Mouse (Mus musculus) hindbrain, embryonic 14.5 days (tissue): ENCODE data around the gene Matn3. TPM values are rescaled to one million over a fixed set of nuclear protein-coding genes. Genes with fewer than 3 reads are reported as not detected.
"Not testable (repeated sequence)": the region's sequence is repeated elsewhere in the genome, so short reads cannot be mapped to it uniquely, and the experiment has no call there.

ENCODE experiments used
- ATAC-seq: fragments of 200-750 bp; cut with Nextera tagmentation; 2 replicates; pipeline ENCODE4 v1.8.0; 2017; ENCODE audit warnings: moderate number of reproducible peaks, mild to moderate bottlenecking, moderate TSS enrichment, moderate library complexity; ENCODE audit not compliant: low FRiP score
- DNase-seq: peaks from one replicate; pipeline ENCODE4 v3.0.0-alpha.2; 2015; ENCODE audit warnings: low spot score
- H3K27ac ChIP-seq: fragments of 300-500 bp; sonication (generic); 2 replicates; pipeline ENCODE4 v1.5.1; 2014; ENCODE audit warnings: mild to moderate bottlenecking, moderate library complexity
- H3K27me3 ChIP-seq: fragments of 300-500 bp; sonication (generic); 2 replicates; pipeline ENCODE4 v1.6.1; 2014; ENCODE audit warnings: mild to moderate bottlenecking, low read length, mixed read lengths; ENCODE audit not compliant: control insufficient read depth, insufficient read depth
- H3K36me3 ChIP-seq: fragments of 300-500 bp; sonication (generic); replicated peaks from 2 replicates; pipeline ENCODE4 v1.6.1; 2014; ENCODE audit not compliant: control insufficient read depth, insufficient read depth
- H3K4me1 ChIP-seq: fragments of 300-500 bp; sonication (generic); replicated peaks from 2 replicates; pipeline ENCODE4 v1.6.1; 2014; ENCODE audit warnings: antibody characterized with exemption, low read length, mixed read lengths; ENCODE audit not compliant: control insufficient read depth, insufficient read depth
- H3K4me2 ChIP-seq: fragments of 300-500 bp; sonication (generic); replicated peaks from 2 replicates; pipeline ENCODE4 v1.6.1; 2014; ENCODE audit warnings: mild to moderate bottlenecking, moderate library complexity
- H3K4me3 ChIP-seq: fragments of 300-500 bp; sonication (generic); replicated peaks from 2 replicates; pipeline ENCODE4 v1.5.1; 2014; ENCODE audit warnings: mild to moderate bottlenecking, low read length
- H3K9ac ChIP-seq: fragments of 300-500 bp; sonication (generic); 2 replicates; pipeline ENCODE4 v1.6.1; 2014
- H3K9me3 ChIP-seq: fragments of 300-500 bp; sonication (generic); 2 replicates; pipeline ENCODE4 v1.6.1; 2016; ENCODE audit warnings: low read length; ENCODE audit not compliant: control insufficient read depth
- WGBS: fragments of 180-500 bp; shearing (Covaris S2); extraction: QIAGEN DNeasy Blood & Tissue Kit; methylation state at CpG from one replicate; pipeline ENCODE4 v1.1.7; 2014; 5-methylcytosine and 5-hydroxymethylcytosine counted together
- polyA plus RNA-seq: library from polyadenylated mRNA; unstranded; fragments of >200 nt; fragmentation: Nextera tagmentation; extraction: Ambion mirVana; gene quantifications from 2 replicates; pipeline ENCODE4 v1.2.1, GENCODE M21; 2014

The Matn3 gene
- polyA plus RNA-seq, 1 experiment from 2014 or later: 0.15 TPM

DNA sequence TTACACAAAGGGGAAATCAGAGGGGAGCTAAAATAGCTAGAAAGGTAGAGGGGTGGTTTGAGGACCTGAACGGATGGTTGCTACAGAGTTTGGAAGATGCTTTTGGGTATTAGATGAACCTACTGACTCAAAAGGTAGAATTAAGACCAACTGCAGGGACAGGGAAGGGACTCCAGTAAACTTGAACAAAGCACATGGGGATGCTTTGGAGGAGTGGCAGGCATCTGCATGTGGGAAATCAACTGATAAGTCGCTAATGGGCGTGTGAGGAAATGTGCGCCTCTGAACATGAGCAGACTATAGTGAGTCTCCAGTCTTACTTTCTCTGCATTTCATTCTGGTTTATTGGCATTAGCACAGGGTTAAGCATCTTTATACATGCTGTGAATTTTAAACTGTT is 16.6 kb upstream of the Matn3 start:
- Histone ChIP-seq H3K4me1 (0 out of 2 replicates have a peak, but pooled peaks cover 4% of the 10 kb centered on the region), H3K27ac (no peak overlapping the region), H3K4me2 (no peak overlapping the region), H3K27me3 (no peaks in the 10 kb centered on the region), H3K4me3 (no peak overlapping the region), H3K9me3 (no peaks in the 10 kb centered on the region), H3K36me3 (peaks cover 25% of the 10 kb centered on the region), H3K9ac (no peak overlapping the region)
- ATAC-seq: no peak
- no peak for DNase-seq
- 91% methylated on average over 4 of the region's 4 CpGs for WGBS

GRCm38 (mm10) chr12:8935349-8935748 is 12.4 kb upstream of the Matn3 start:
- no peak for ATAC-seq
- Histone ChIP-seq H3K9ac (no peak overlapping the region), H3K4me3 (no peak overlapping the region), H3K9me3 (no peaks in the 10 kb centered on the region), H3K36me3 (peaks cover 60% of the 10 kb centered on the region), H3K27me3 (no peaks in the 10 kb centered on the region), H3K4me2 (no peak overlapping the region), H3K27ac (no peak overlapping the region; the same call in 1 of the 2 replicates), H3K4me1 (0 out of 2 replicates have a peak, but pooled peaks cover under 1% of the 10 kb centered on the region)
- WGBS: 74% methylated on average over 5 of the region's 5 CpGs
- no peak for DNase-seq

- H3K9ac ChIP-seq, H3K27ac ChIP-seq, DNase-seq, H3K9me3 ChIP-seq, H3K4me3 ChIP-seq, ATAC-seq, H3K4me2 ChIP-seq, H3K4me1 ChIP-seq, H3K27me3 ChIP-seq: not testable (repeated sequence)
- 76% methylated on average over 4 of the region's 4 CpGs for WGBS
- peaks cover 60% of the 10 kb centered on the region for H3K36me3 ChIP-seq
These were observed 11.5 kb upstream of the Matn3 start for GRCm38 (mm10) chr12:8936210-8936609.

DNA sequence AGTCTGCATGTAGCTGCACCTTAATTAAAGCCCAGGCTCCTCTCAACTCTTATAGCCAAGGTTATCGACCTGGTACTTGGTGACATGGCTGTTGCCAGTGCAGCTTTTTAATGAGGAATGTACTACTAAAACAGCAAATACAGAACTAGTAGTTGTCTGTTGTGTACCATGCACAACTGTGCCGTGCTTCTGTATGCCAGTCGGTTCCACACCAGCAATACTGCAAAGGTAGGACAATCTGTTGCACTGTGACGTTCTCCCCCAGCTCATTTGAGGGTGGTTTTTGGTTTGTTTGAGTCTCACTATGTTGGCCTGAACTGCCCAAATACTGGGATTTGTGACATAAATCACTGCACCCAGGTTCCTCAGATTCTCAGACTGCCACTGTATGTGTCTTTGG is 8.2 kb upstream of the Matn3 start:
- no peak overlapping the region for H3K4me2 ChIP-seq
- no peaks in the 10 kb centered on the region for H3K27me3 ChIP-seq
- H3K36me3 ChIP-seq: peaks cover 52% of the 10 kb centered on the region
- DNase-seq: no peak
- 95% methylated on average over 4 of the region's 4 CpGs for WGBS
- H3K27ac ChIP-seq: no peak overlapping the region
- no peak overlapping the region for H3K9ac ChIP-seq
- H3K4me1 ChIP-seq: no peaks in the 10 kb centered on the region
- ATAC-seq: no peak
- no peaks in the 10 kb centered on the region for H3K9me3 ChIP-seq
- no peak overlapping the region for H3K4me3 ChIP-seq

DNA sequence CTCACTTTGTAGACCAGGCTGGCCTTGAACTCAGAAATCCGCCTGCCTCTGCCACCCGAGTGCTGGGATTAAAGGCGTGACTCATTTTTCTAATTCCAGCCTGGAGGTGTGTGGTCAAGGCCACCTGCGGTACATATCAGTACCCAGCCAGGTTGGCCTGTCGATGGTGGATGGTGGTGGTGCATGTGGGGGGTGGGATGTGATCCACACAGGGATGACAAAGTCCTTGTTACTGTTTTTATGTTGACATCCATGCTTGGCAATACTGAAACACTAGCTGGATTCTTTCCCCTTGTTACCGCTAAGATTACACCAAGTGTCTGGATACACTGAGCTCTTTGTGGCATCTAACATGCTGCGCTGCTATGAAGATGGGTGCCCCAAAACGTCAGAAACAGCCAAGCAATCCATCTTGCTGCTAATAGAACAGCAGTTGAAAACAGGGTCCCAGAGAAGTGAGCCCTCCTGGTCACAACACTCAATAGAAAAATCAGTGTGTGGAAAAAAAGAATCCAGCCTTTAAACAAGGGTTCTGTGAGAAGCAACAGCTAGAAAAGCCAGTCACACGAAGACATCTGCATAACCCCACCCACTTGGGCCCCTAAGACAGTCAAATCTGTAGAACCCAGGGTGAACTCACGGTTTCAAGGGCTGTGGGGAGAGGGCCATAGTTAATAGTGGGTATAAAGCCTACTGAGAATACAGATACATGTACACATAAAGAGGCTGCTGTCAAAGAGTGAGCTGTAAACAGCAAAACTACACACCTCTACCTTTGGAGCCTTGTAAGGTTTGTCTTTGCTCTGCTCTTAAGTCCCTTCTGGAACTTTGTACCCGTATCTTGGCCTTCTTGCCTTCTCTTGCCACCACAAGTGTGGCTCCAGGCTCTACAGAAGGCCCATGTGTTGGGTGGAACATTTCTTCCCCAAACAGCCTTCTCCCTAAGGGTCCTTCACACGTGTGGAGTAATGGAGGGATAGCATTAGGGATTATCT is 7.4 kb upstream of the Matn3 start:
- no peak overlapping the region for H3K4me3 ChIP-seq
- ATAC-seq (no peak), DNase-seq (no peak)
- no peaks in the 10 kb centered on the region for H3K4me1 ChIP-seq
- H3K27me3 ChIP-seq: no peaks in the 10 kb centered on the region
- H3K27ac ChIP-seq: no peak overlapping the region
- peaks cover 44% of the 10 kb centered on the region for H3K36me3 ChIP-seq
- no peak overlapping the region for H3K4me2 ChIP-seq
- no peaks in the 10 kb centered on the region for H3K9me3 ChIP-seq
- WGBS: 70% methylated on average over 12 of the region's 12 CpGs
- H3K9ac ChIP-seq: no peak overlapping the region

- 73% methylated on average over 4 of the region's 4 CpGs for WGBS
- peaks cover 35% of the 10 kb centered on the region for H3K36me3 ChIP-seq
- H3K9ac ChIP-seq: no peak overlapping the region
- DNase-seq: no peak
- no peak overlapping the region for H3K4me2 ChIP-seq
- H3K27ac ChIP-seq: no peak overlapping the region
- H3K4me3 ChIP-seq: no peak overlapping the region
- H3K9me3 ChIP-seq: no peaks in the 10 kb centered on the region
- no peaks in the 10 kb centered on the region for H3K4me1 ChIP-seq
- ATAC-seq: no peak
- H3K27me3 ChIP-seq: no peaks in the 10 kb centered on the region
These were observed 6.6 kb upstream of the Matn3 start for GRCm38 (mm10) chr12:8941131-8941615.

- Histone ChIP-seq H3K27me3 (no peaks in the 10 kb centered on the region), H3K36me3 (peaks cover 28% of the 10 kb centered on the region), H3K4me2 (no peak overlapping the region), H3K9ac (no peak overlapping the region), H3K27ac (no peak overlapping the region), H3K9me3 (no peaks in the 10 kb centered on the region), H3K4me1 (no peaks in the 10 kb centered on the region), H3K4me3 (no peak overlapping the region)
- ATAC-seq (no peak), DNase-seq (no peak)
- WGBS: 78% methylated on average over 4 of the region's 4 CpGs
These were observed 5.9 kb upstream of the Matn3 start for GRCm38 (mm10) chr12:8941699-8942392.

- Histone ChIP-seq H3K4me3 (no peak overlapping the region), H3K27ac (no peak overlapping the region), H3K36me3 (no peaks in the 10 kb centered on the region), H3K27me3 (no peaks in the 10 kb centered on the region), H3K4me2 (peak overlapping the region; percentile 79; the same call in 1 of the 2 replicates), H3K9me3 (no peaks in the 10 kb centered on the region), H3K9ac (no peak overlapping the region), H3K4me1 (peaks cover 5% of the 10 kb centered on the region; the same call in 1 of the 2 replicates)
- no peak for DNase-seq
- WGBS: 69% methylated on average over 9 of the region's 9 CpGs
- ATAC-seq: no peak
These were observed 566 bp upstream of the Matn3 start for GRCm38 (mm10) chr12:8947163-8947562.

GRCm38 (mm10) chr12:8953136-8953535 is 5.4 kb downstream of the Matn3 start:
- Histone ChIP-seq H3K4me3 (no peak overlapping the region), H3K4me1 (0 out of 2 replicates have a peak, but pooled peaks cover 1% of the 10 kb centered on the region), H3K27ac (no peak overlapping the region), H3K36me3 (no peaks in the 10 kb centered on the region), H3K9me3 (no peaks in the 10 kb centered on the region), H3K27me3 (no peaks in the 10 kb centered on the region), H3K4me2 (no peak overlapping the region), H3K9ac (no peak overlapping the region)
- DNase-seq: no peak
- 83% methylated on average over 10 of the region's 10 CpGs for WGBS
- no peak for ATAC-seq
